Mouse (Mus musculus): ENCODE data around the gene Dapk2. TPM values are rescaled to one million over a fixed set of nuclear protein-coding genes. Genes with fewer than 3 reads are reported as not detected.

Dapk2 gene
- polyA plus RNA-seq, 1 experiment from 2014 or later, result 4.8 TPM

GRCm38 (mm10) chr9:66198533-66198932 lies 40.5 kb downstream of the Dapk2 start:
- no peak for ATAC-seq (replicated peaks; ENCODE audit: low FRiP score)
- H3K9me3 ChIP-seq (replicated peaks), result no peaks in the 10 kb centered on the region

GRCm38 (mm10) chr9:66199657-66200410 lies 41.8 kb downstream of the Dapk2 start:
- Histone ChIP-seq H3K4me1 (no peaks in the 10 kb centered on the region), H3K27ac (0 out of 2 replicates have a peak overlapping the region, but pooled peaks have one; percentile 32), H3K9ac (no peak overlapping the region), H3K27me3 (no peaks in the 10 kb centered on the region), H3K4me2 (no peak overlapping the region), H3K36me3 (no peaks in the 10 kb centered on the region), H3K9me3 (replicated peaks) (no peaks in the 10 kb centered on the region), H3K4me3 (replicated peaks) (no peak overlapping the region)
- ATAC-seq (replicated peaks; ENCODE audit: low FRiP score), result no peak
- WGBS, result 75% methylated on average over 14 of the region's 14 CpGs

More at GRCm38 (mm10) chr9:66198533-66198932, 40.5 kb downstream of the Dapk2 start:
- Histone ChIP-seq H3K27me3 (no peaks in the 10 kb centered on the region), H3K27ac (no peak overlapping the region), H3K4me2 (no peak overlapping the region), H3K4me1 (no peaks in the 10 kb centered on the region), H3K36me3 (no peaks in the 10 kb centered on the region), H3K4me3 (replicated peaks) (no peak overlapping the region), H3K9ac (no peak overlapping the region)
- WGBS, result 92% methylated on average over 1 of the region's 1 CpGs

- ATAC-seq (replicated peaks; ENCODE audit: low FRiP score), result no peak
- H3K9ac ChIP-seq, result no peak overlapping the region
- 73% methylated on average over 5 of the region's 5 CpGs for WGBS
- H3K27me3 ChIP-seq, result no peaks in the 10 kb centered on the region
- no peaks in the 10 kb centered on the region for H3K9me3 ChIP-seq (replicated peaks)
- no peak overlapping the region for H3K4me2 ChIP-seq
- H3K27ac ChIP-seq, result no peak overlapping the region
- H3K4me1 ChIP-seq, result no peaks in the 10 kb centered on the region
- H3K36me3 ChIP-seq, result no peaks in the 10 kb centered on the region
- H3K4me3 ChIP-seq (replicated peaks), result no peak overlapping the region
These were observed 42.4 kb downstream of the Dapk2 start for GRCm38 (mm10) chr9:66200411-66200789.

GRCm38 (mm10) chr9:66201665-66202064 lies 43.6 kb downstream of the Dapk2 start:
- 38% methylated on average over 6 of the region's 6 CpGs for WGBS
- H3K9ac ChIP-seq, result no peak overlapping the region
- no peaks in the 10 kb centered on the region for H3K4me1 ChIP-seq
- no peaks in the 10 kb centered on the region for H3K36me3 ChIP-seq
- no peak overlapping the region for H3K4me2 ChIP-seq
- no peak overlapping the region for H3K4me3 ChIP-seq (replicated peaks)
- no peaks in the 10 kb centered on the region for H3K27me3 ChIP-seq
- no peaks in the 10 kb centered on the region for H3K9me3 ChIP-seq (replicated peaks)
- ATAC-seq (replicated peaks; ENCODE audit: low FRiP score), result no peak
- no peak overlapping the region for H3K27ac ChIP-seq

- 72% methylated on average over 7 of the region's 7 CpGs for WGBS
- Histone ChIP-seq H3K4me1 (no peaks in the 10 kb centered on the region), H3K9me3 (replicated peaks) (no peaks in the 10 kb centered on the region), H3K4me3 (replicated peaks) (no peak overlapping the region), H3K4me2 (no peak overlapping the region), H3K36me3 (no peaks in the 10 kb centered on the region), H3K27ac (no peak overlapping the region), H3K27me3 (no peaks in the 10 kb centered on the region), H3K9ac (no peak overlapping the region)
- ATAC-seq (replicated peaks; ENCODE audit: low FRiP score), result no peak
These were observed 44.4 kb downstream of the Dapk2 start for GRCm38 (mm10) chr9:66202463-66202862.

- Histone ChIP-seq H3K27ac (no peak overlapping the region), H3K36me3 (no peaks in the 10 kb centered on the region), H3K4me1 (no peaks in the 10 kb centered on the region), H3K27me3 (no peaks in the 10 kb centered on the region), H3K9ac (no peak overlapping the region), H3K4me2 (no peak overlapping the region), H3K9me3 (replicated peaks) (no peaks in the 10 kb centered on the region), H3K4me3 (replicated peaks) (no peak overlapping the region)
- WGBS, result 87% methylated on average over 9 of the region's 9 CpGs
- ATAC-seq (replicated peaks; ENCODE audit: low FRiP score), result no peak
These were observed 47.7 kb downstream of the Dapk2 start for GRCm38 (mm10) chr9:66205702-66206101.

GRCm38 (mm10) chr9:66206825-66207224 lies 48.8 kb downstream of the Dapk2 start:
- H3K9ac ChIP-seq, result no peak overlapping the region
- no peaks in the 10 kb centered on the region for H3K27me3 ChIP-seq
- H3K36me3 ChIP-seq, result no peaks in the 10 kb centered on the region
- no peak overlapping the region for H3K27ac ChIP-seq
- H3K4me3 ChIP-seq (replicated peaks), result no peak overlapping the region
- H3K4me2 ChIP-seq, result no peak overlapping the region
- H3K4me1 ChIP-seq, result 0 out of 2 replicates have a peak, but pooled peaks cover 9% of the 10 kb centered on the region
- WGBS, result 63% methylated on average over 5 of the region's 5 CpGs
- ATAC-seq (replicated peaks; ENCODE audit: low FRiP score), result no peak
- no peaks in the 10 kb centered on the region for H3K9me3 ChIP-seq (replicated peaks)

GRCm38 (mm10) chr9:66211420-66211819 lies 53.4 kb downstream of the Dapk2 start:
- Histone ChIP-seq H3K27ac (peak overlapping the region; percentile 37; the same call in 1 of the 2 replicates), H3K4me2 (no peak overlapping the region), H3K9ac (no peak overlapping the region), H3K36me3 (no peaks in the 10 kb centered on the region), H3K9me3 (replicated peaks) (no peaks in the 10 kb centered on the region), H3K4me3 (replicated peaks) (no peak overlapping the region), H3K27me3 (no peaks in the 10 kb centered on the region), H3K4me1 (peaks cover 33% of the 10 kb centered on the region)
- no peak for ATAC-seq (replicated peaks; ENCODE audit: low FRiP score)
- 45% methylated on average over 4 of the region's 4 CpGs for WGBS

- no peaks in the 10 kb centered on the region for H3K27me3 ChIP-seq
- no peaks in the 10 kb centered on the region for H3K36me3 ChIP-seq
- no peak overlapping the region for H3K4me3 ChIP-seq (replicated peaks)
- H3K9me3 ChIP-seq (replicated peaks), result no peaks in the 10 kb centered on the region
- peaks cover 33% of the 10 kb centered on the region for H3K4me1 ChIP-seq
- peak overlapping the region; percentile 66; the same call in 1 of the 2 replicates for H3K27ac ChIP-seq
- ATAC-seq (replicated peaks; ENCODE audit: low FRiP score), result no peak
- 73% methylated on average over 2 of the region's 2 CpGs for WGBS
- H3K4me2 ChIP-seq, result no peak overlapping the region
- H3K9ac ChIP-seq, result no peak overlapping the region
These were observed 54.1 kb downstream of the Dapk2 start for GRCm38 (mm10) chr9:66212088-66212487.

GRCm38 (mm10) chr9:66212802-66213201 lies 54.8 kb downstream of the Dapk2 start:
- Histone ChIP-seq H3K9me3 (replicated peaks) (no peaks in the 10 kb centered on the region), H3K4me2 (no peak overlapping the region), H3K27me3 (no peaks in the 10 kb centered on the region), H3K36me3 (no peaks in the 10 kb centered on the region), H3K27ac (peak overlapping the region; percentile 66), H3K4me3 (replicated peaks) (no peak overlapping the region), H3K4me1 (peaks cover 33% of the 10 kb centered on the region), H3K9ac (no peak overlapping the region)
- ATAC-seq (replicated peaks; ENCODE audit: low FRiP score), result no peak
- 71% methylated on average over 5 of the region's 5 CpGs for WGBS

- H3K27me3 ChIP-seq, result no peaks in the 10 kb centered on the region
- peak; percentile 58 for ATAC-seq (replicated peaks; ENCODE audit: low FRiP score)
- no peaks in the 10 kb centered on the region for H3K36me3 ChIP-seq
- peak overlapping the region; percentile 66 for H3K27ac ChIP-seq
- WGBS, result 23% methylated on average over 5 of the region's 5 CpGs
- H3K4me2 ChIP-seq, result no peak overlapping the region
- peaks cover 33% of the 10 kb centered on the region for H3K4me1 ChIP-seq
- H3K9ac ChIP-seq, result no peak overlapping the region
- H3K9me3 ChIP-seq (replicated peaks), result no peaks in the 10 kb centered on the region
- H3K4me3 ChIP-seq (replicated peaks), result no peak overlapping the region
These were observed 55.5 kb downstream of the Dapk2 start for GRCm38 (mm10) chr9:66213386-66214032.

GRCm38 (mm10) chr9:66215551-66215950 lies 57.5 kb downstream of the Dapk2 start:
- H3K4me3 ChIP-seq (replicated peaks), result no peak overlapping the region
- no peaks in the 10 kb centered on the region for H3K9me3 ChIP-seq (replicated peaks)
- no peak overlapping the region for H3K4me2 ChIP-seq
- no peaks in the 10 kb centered on the region for H3K36me3 ChIP-seq
- H3K27me3 ChIP-seq, result no peaks in the 10 kb centered on the region
- H3K4me1 ChIP-seq, result peaks cover 39% of the 10 kb centered on the region
- ATAC-seq (replicated peaks; ENCODE audit: low FRiP score), result no peak
- no peak overlapping the region for H3K9ac ChIP-seq
- no peak overlapping the region for H3K27ac ChIP-seq

Data from kidney, embryonic 15.5 days (tissue).